Mouse (Mus musculus) cerebellum, postnatal 36 days (tissue): ENCODE measurements at regions not wholly inside any gene's neighbourhood (a gene's known extent, or its start where the extent isn't known, plus 50 kb on each side); places are given as distances from the start of the nearest gene placed in this dataset.

Source experiments
- DNase-seq, 2 experiments: peaks; one replicate each; pipeline ENCODE4 v3.0.0; 2021 to 2022; ENCODE audit warnings: mixed read lengths in 2 of 2

- no peak for DNase-seq
These were observed 54.2 kb upstream of the Cdc42bpa start for GRCm38 (mm10) chr1:179906115-179906514.

- DNase-seq: no peak
These were observed 67.6 kb upstream of the Cdc42bpa start for GRCm38 (mm10) chr1:179892711-179893110.

- DNase-seq: no peak
These were observed 72.4 kb upstream of the Cdc42bpa start for GRCm38 (mm10) chr1:179887921-179888320.

GRCm38 (mm10) chr1:179881222-179881621 lies 77.7 kb upstream of the Ahctf1 start:
- no peak for DNase-seq

- DNase-seq: no peak
These were observed 74.4 kb upstream of the Ahctf1 start for GRCm38 (mm10) chr1:179877893-179878292.

GRCm38 (mm10) chr1:179873772-179874555 lies 70.5 kb upstream of the Ahctf1 start:
- DNase-seq: no peak

- no peak for DNase-seq
These were observed 68.5 kb upstream of the Ahctf1 start for GRCm38 (mm10) chr1:179871961-179872360.

GRCm38 (mm10) chr1:179868656-179869055 lies 65.2 kb upstream of the Ahctf1 start:
- no peak for DNase-seq

GRCm38 (mm10) chr1:179867493-179867892 lies 64.0 kb upstream of the Ahctf1 start:
- DNase-seq: no peak

- no peak for DNase-seq
These were observed 62.7 kb upstream of the Ahctf1 start for GRCm38 (mm10) chr1:179866056-179866772.

GRCm38 (mm10) chr1:179865561-179865960 lies 62.1 kb upstream of the Ahctf1 start:
- DNase-seq: no peak

GRCm38 (mm10) chr1:179864537-179865226 lies 61.2 kb upstream of the Ahctf1 start:
- no peak for DNase-seq

GRCm38 (mm10) chr1:179863420-179863819 lies 59.9 kb upstream of the Ahctf1 start:
- DNase-seq: no peak

GRCm38 (mm10) chr1:179862941-179863340 lies 59.5 kb upstream of the Ahctf1 start:
- DNase-seq: no peak

GRCm38 (mm10) chr1:179861776-179862175 lies 58.3 kb upstream of the Ahctf1 start:
- no peak for DNase-seq

GRCm38 (mm10) chr1:179859552-179859902 lies 56.0 kb upstream of the Ahctf1 start:
- DNase-seq: no peak

- DNase-seq: peak in 1 of 2 experiments; percentile 43
These were observed 55.5 kb upstream of the Ahctf1 start for GRCm38 (mm10) chr1:179858780-179859551.

- DNase-seq: no peak
These were observed 50.9 kb upstream of the Ahctf1 start for GRCm38 (mm10) chr1:179854288-179854965.
